Mouse (Mus musculus): Measurements from ENCODE around the gene Gipc3. TPM values are rescaled to one million over a fixed set of nuclear protein-coding genes. Genes with fewer than 3 reads are reported as not detected.

Gipc3 gene
- total RNA-seq, 2 experiments from 2014 or later, result 0.12 to 0.28 TPM

DNA sequence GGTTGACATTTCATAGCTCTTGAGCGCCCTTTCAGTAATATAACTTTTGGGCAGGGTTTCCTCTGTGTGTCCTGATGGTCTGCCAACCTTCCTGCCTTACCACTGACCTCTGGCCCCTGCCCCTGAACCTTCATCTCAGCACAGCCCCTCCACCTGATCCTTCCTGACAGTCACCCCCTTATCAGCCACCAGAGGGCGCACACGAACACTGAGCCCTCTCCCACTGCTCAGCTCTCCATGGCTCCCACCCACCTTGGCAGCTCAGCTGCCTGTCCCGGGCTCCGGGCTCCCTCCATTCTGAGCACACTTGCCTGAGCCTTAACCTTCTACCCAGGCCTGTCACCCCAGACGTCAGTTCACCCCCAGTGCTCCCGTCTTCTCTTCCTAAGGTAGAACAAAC lies 53.8 kb downstream of the Gipc3 start:
- intact Hi-C loops (cut with DNase I), result loop anchor here (5.0 to 10.0 kb wide), 2 partner anchors 63 to 166 kb away; partner anchors contain the start of genes Hmg20b and Nfic

DNA sequence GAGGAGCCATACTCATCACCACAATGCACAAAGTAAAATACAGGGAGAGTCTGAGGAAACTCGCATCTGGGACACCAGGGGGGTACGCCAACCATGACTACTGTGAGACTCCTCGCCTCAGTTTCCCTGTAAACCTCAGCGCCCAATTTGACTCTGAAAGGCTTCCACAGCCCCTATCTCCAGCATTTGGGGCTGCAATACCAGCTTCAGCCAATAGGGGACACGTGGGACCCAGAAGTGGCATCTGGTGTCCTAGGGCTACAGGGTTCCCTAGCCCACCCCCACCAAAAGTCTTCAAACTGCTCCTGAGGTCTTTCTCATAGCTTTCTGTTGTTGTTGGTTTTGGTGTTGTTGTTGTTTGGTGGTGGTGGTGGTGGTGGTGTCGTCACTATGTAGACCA lies 54.5 kb downstream of the Gipc3 start:
- intact Hi-C loops (cut with DNase I), result loop anchor here (5.0 to 10.0 kb wide), 2 partner anchors 64 to 166 kb away; partner anchors contain the start of genes Hmg20b and Nfic
- peak; percentile 51 for DNase-seq

More for the DNA sequence above, 53.8 kb downstream of the Gipc3 start:
- peak; percentile 75 for DNase-seq

DNA sequence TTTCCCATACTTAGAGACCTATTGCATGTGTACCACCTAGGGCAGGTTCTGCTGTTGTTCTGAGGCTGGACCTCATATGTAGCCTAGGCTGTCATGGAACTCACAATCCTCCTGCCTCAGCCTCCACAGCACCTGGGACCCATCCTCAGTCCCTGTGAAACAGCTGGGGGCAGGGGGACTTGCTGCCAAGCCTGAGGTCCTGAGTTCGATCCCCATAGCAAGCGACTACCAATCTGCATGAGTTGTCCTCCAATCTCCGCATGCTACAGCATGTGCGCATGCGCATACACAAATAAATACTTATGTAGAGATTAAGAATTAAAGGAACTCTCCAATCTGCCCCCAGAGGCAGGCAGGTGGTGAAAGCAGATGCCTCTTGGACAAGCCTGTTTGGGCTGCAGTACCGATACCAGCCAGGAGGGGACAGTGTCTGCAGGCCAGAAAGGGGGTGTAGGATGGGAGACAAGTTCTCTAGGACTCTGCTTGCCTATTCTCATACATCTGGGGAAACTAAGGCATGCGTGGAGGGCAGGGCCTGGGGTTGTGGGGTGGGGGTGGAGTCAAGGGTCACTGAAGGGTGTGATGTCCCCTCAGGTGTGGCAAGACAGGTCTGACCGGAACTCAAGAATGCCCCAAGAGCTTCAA lies 55.4 kb downstream of the Gipc3 start:
- peak; percentile 58 for DNase-seq
- intact Hi-C loops (cut with DNase I), result loop anchor here (5.0 to 10.0 kb wide), 2 partner anchors 65 to 167 kb away; partner anchors contain the start of genes Hmg20b and Nfic

DNA sequence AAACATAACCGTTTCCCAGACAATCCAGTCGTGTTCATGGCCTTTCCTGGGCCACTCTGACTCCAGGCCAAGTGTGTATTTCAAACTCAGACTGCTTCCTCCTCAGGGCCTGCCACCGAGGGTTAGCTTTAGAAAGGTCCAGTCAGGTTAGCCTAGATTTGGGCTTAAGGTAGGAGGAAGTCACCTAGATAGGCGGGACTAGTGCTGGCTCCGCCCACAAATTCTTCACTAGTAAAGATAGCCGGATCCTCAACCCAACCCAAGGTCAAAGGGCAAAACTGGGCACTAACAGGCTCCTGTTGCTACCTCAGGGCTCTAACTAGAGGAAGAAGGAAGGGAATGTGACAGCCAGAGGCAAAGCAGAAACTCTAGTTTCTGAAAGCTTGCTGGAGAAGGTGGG lies 56.5 kb downstream of the Gipc3 start:
- intact Hi-C loops (cut with DNase I), result loop anchor here (5.0 to 10.0 kb wide), 2 partner anchors 66 to 168 kb away; partner anchors contain the start of genes Hmg20b and Nfic

DNA sequence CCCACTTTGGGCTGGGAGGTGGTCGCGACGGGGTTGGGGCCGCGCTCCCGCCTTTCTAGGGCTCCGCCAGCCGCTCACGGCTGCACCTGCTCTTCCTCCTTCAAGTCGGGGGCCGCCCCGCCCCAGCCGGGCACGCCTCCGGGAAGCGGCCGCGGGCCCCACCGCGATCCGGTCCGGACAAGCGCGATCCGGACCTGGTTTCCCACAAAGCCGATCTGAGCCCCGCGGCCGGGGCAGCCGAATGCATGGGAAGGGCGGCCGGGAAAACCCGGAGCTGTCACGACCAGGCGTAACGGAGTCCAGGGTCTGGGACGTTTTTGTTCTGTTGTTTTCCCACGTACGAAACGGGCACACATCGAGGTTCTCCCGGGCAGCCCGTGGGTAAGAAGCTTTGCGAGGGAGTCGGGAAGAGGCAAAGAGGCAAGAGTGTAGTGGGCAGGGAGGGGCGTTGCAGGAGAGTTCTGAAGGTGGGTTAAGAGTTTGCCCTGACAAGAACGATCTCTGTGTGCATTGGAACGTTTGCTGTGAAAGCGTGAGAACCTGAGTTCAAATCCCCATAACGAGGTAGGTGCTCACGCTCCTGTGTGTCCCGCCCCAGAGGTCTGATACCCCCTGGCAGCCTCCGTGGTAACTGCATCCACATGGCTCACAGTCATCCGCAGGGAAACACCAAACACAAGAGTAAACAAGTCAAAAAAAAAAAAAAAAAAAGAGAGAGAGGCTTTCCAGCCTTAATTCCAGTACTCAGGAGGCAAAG lies 57.2 kb downstream of the Gipc3 start:
- DNase-seq, result peak; percentile 90
- intact Hi-C loops (cut with DNase I), result loop anchor here (5.0 to 10.0 kb wide), 2 partner anchors 66 to 169 kb away; partner anchors contain the start of genes Hmg20b and Nfic

More for the DNA sequence above, 56.5 kb downstream of the Gipc3 start:
- DNase-seq, result no peak

Small RNA genes lying within 50 kb of the gene (microRNA-seq; reads per million reads assigned to microRNA genes)
- gene Mir6913, result 2.4 reads per million

Other genes starting within 250 kb of the Gipc3 start
- gene Creb3l3, start 244.4 kb downstream of the Gipc3 start, total RNA-seq (2021), result under 1 TPM; 0.22 to 0.60 TPM
- 100 to 1,000 TPM; 153 to 167 TPM for gene Map2k2, start 237.4 kb downstream of the Gipc3 start, total RNA-seq (2021)
- gene Zbtb7a, start 208.0 kb downstream of the Gipc3 start, total RNA-seq (2021), result 10 to 100 TPM; 23.3 to 24.7 TPM
- 10 to 100 TPM; 29.6 to 30.4 TPM for gene Pias4, start 175.3 kb downstream of the Gipc3 start, total RNA-seq (2021)
- gene Eef2, start 166.6 kb downstream of the Gipc3 start, total RNA-seq (2021), result 1,000 to 10,000 TPM; 1,312 to 1,322 TPM
- 10 to 100 TPM; 62.7 to 62.9 TPM for gene Dapk3, start 160.3 kb downstream of the Gipc3 start, total RNA-seq (2021)
- gene 4930442H23Rik, start 159.4 kb downstream of the Gipc3 start, total RNA-seq (2021), result not detected
- gene Nmrk2, start 141.2 kb downstream of the Gipc3 start, total RNA-seq (2021), result under 1 TPM in 1 of 2 experiments, not detected in 1; 0.44 TPM
- 100 to 1,000 TPM; 195 to 206 TPM for gene Atcay, start 112.4 kb downstream of the Gipc3 start, total RNA-seq (2021)
- gene Zfr2, start 110.1 kb downstream of the Gipc3 start, total RNA-seq (2021), result 10 to 100 TPM; 65.2 to 66.0 TPM
- 100 to 1,000 TPM; 132 to 140 TPM for gene Matk, start 90.3 kb downstream of the Gipc3 start, total RNA-seq (2021)
- gene Mrpl54, start 76.3 kb downstream of the Gipc3 start, total RNA-seq (2021), result 10 to 100 TPM; 41.9 to 50.6 TPM
- 10 to 100 TPM; 22.6 to 28.2 TPM for gene Apba3, start 76.3 kb downstream of the Gipc3 start, total RNA-seq (2021)
- 1 to 10 TPM; 5.4 to 6.1 TPM for gene Tjp3, start 51.7 kb downstream of the Gipc3 start, total RNA-seq (2021)
- gene Pip5k1c, start 50.3 kb downstream of the Gipc3 start, total RNA-seq (2021), result 100 to 1,000 TPM; 295 to 304 TPM
- gene Cactin, start 22.2 kb downstream of the Gipc3 start, total RNA-seq (2021), result 10 to 100 TPM; 26.5 to 26.9 TPM
- gene Tbxa2r, start 14.5 kb downstream of the Gipc3 start, total RNA-seq (2021), result 1 to 10 TPM; 1.6 to 2.0 TPM
- gene Hmg20b, start 7.2 kb upstream of the Gipc3 start, total RNA-seq (2021), result 10 to 100 TPM; 23.5 to 26.8 TPM
- 10 to 100 TPM; 29.6 to 29.7 TPM for gene Mfsd12, start 14.2 kb upstream of the Gipc3 start, total RNA-seq (2021)
- gene 4930404N11Rik, start 22.6 kb upstream of the Gipc3 start, total RNA-seq (2021), result 1 to 10 TPM; 1.3 to 1.4 TPM
- 100 to 1,000 TPM; 109 to 112 TPM for gene Fzr1, start 35.2 kb upstream of the Gipc3 start, total RNA-seq (2021)
- 10 to 100 TPM; 58.8 to 61.5 TPM for gene Dohh, start 41.2 kb upstream of the Gipc3 start, total RNA-seq (2021)
- 1 to 10 TPM; 3.7 to 4.4 TPM for gene Gm48551, start 41.2 kb upstream of the Gipc3 start, total RNA-seq (2021)
- gene Gm48552, start 45.7 kb upstream of the Gipc3 start, total RNA-seq (2021), result 1 to 10 TPM; 2.7 to 5.9 TPM
- gene Smim24, start 49.8 kb upstream of the Gipc3 start, total RNA-seq (2021), result 1 to 10 TPM; 1.5 to 2.3 TPM
- 10 to 100 TPM; 29.5 to 31.1 TPM for gene Nfic, start 112.4 kb upstream of the Gipc3 start, total RNA-seq (2021)
- 100 to 1,000 TPM; 303 to 316 TPM for gene Celf5, start 139.4 kb upstream of the Gipc3 start, total RNA-seq (2021)
- gene Ncln, start 153.1 kb upstream of the Gipc3 start, total RNA-seq (2021), result 100 to 1,000 TPM; 104 to 105 TPM
- under 1 TPM; 0.14 to 0.66 TPM for gene S1pr4, start 156.9 kb upstream of the Gipc3 start, total RNA-seq (2021)
- 1 to 10 TPM; 1.1 to 1.6 TPM for gene Gna15, start 181.0 kb upstream of the Gipc3 start, total RNA-seq (2021)
- 100 to 1,000 TPM; 116 to 117 TPM for gene Gna11, start 201.9 kb upstream of the Gipc3 start, total RNA-seq (2021)
- gene Aes, start 216.2 kb upstream of the Gipc3 start, total RNA-seq (2021), result 100 to 1,000 TPM; 474 to 479 TPM
- 10 to 100 TPM; 34.0 to 44.5 TPM for gene Tle2, start 231.3 kb upstream of the Gipc3 start, total RNA-seq (2021)